Mouse (Mus musculus) lung, embryonic 15.5 days (tissue): Measurements from ENCODE around the gene Grn. TPM values are rescaled to one million over a fixed set of nuclear protein-coding genes. Genes with fewer than 3 reads are reported as not detected.

Source experiments
- ATAC-seq: fragments of 200-750 bp; cut with Nextera tagmentation; 2 replicates; pipeline ENCODE4 v1.8.0; 2017; ENCODE audit warnings: moderate number of reproducible peaks, borderline replicate concordance; ENCODE audit not compliant: low FRiP score, low TSS enrichment; ENCODE audit errors: extremely low read depth
- H3K27ac ChIP-seq: fragments of 300-500 bp; sonication (generic); 2 replicates; pipeline ENCODE4 v1.5.1; 2015; ENCODE audit warnings: moderate library complexity, mild to moderate bottlenecking, inconsistent platforms
- H3K27me3 ChIP-seq: fragments of 300-500 bp; sonication (generic); 2 replicates; pipeline ENCODE4 v1.6.1; 2015; ENCODE audit warnings: inconsistent platforms
- H3K36me3 ChIP-seq: fragments of 300-500 bp; sonication (generic); 2 replicates; pipeline ENCODE4 v1.6.1; 2015; ENCODE audit warnings: inconsistent platforms
- H3K4me1 ChIP-seq: fragments of 300-500 bp; sonication (generic); 2 replicates; pipeline ENCODE4 v1.6.1; 2015; ENCODE audit warnings: inconsistent platforms
- H3K4me2 ChIP-seq: fragments of 300-500 bp; sonication (generic); 2 replicates; pipeline ENCODE4 v1.6.1; 2015; ENCODE audit warnings: inconsistent platforms, mild to moderate bottlenecking, moderate library complexity
- H3K4me3 ChIP-seq: fragments of 300-500 bp; sonication (generic); 2 replicates; pipeline ENCODE4 v1.5.1; 2015; ENCODE audit warnings: mild to moderate bottlenecking, inconsistent platforms
- H3K9ac ChIP-seq: fragments of 300-500 bp; sonication (generic); 2 replicates; pipeline ENCODE4 v1.6.1; 2015; ENCODE audit warnings: inconsistent platforms
- H3K9me3 ChIP-seq: fragments of 300-500 bp; sonication (generic); 2 replicates; pipeline ENCODE4 v1.6.1; 2016; ENCODE audit warnings: inconsistent platforms
- WGBS: fragments of 180-500 bp; shearing (Covaris S2); methylation state at CpG from one replicate; pipeline ENCODE4 v1.1.7; 2015; 5-methylcytosine and 5-hydroxymethylcytosine counted together
- polyA plus RNA-seq: library from polyadenylated mRNA; unstranded; fragments of >200 nt; fragmentation: Nextera tagmentation; extraction: Ambion mirVana; gene quantifications from 2 replicates; pipeline ENCODE4 v1.2.1, GENCODE M21; 2015

Grn gene
- polyA plus RNA-seq, 1 experiment from 2014 or later, result 174 TPM

GRCm38 (mm10) chr11:102393719-102394420 is 36.2 kb upstream of the Grn start:
- Histone ChIP-seq H3K9ac (peak overlapping the region; percentile 32; the same call in 1 of the 2 replicates), H3K4me3 (peak overlapping the region; percentile 39), H3K27ac (no peak overlapping the region), H3K27me3 (peaks cover 40% of the 10 kb centered on the region), H3K4me1 (peaks cover 22% of the 10 kb centered on the region), H3K36me3 (no peaks in the 10 kb centered on the region), H3K4me2 (peak overlapping the region; percentile 93), H3K9me3 (no peaks in the 10 kb centered on the region)
- 10% methylated on average over 17 of the region's 17 CpGs for WGBS
- ATAC-seq, result peak; percentile 27; the same call in 1 of the 2 replicates

GRCm38 (mm10) chr11:102394421-102395124 is 35.5 kb upstream of the Grn start:
- H3K27me3 ChIP-seq, result peaks cover 48% of the 10 kb centered on the region
- no peak overlapping the region for H3K4me2 ChIP-seq
- H3K9me3 ChIP-seq, result no peaks in the 10 kb centered on the region
- no peaks in the 10 kb centered on the region for H3K36me3 ChIP-seq
- WGBS, result 79% methylated on average over 9 of the region's 9 CpGs
- H3K4me1 ChIP-seq, result peaks cover 29% of the 10 kb centered on the region
- H3K27ac ChIP-seq, result no peak overlapping the region
- no peak for ATAC-seq
- no peak overlapping the region for H3K9ac ChIP-seq
- no peak overlapping the region; the same call in 1 of the 2 replicates for H3K4me3 ChIP-seq

- 6% methylated on average over 5 of the region's 5 CpGs for WGBS
- Histone ChIP-seq H3K27ac (no peak overlapping the region), H3K9ac (no peak overlapping the region), H3K4me1 (peaks cover 35% of the 10 kb centered on the region), H3K36me3 (no peaks in the 10 kb centered on the region), H3K9me3 (no peaks in the 10 kb centered on the region), H3K4me3 (no peak overlapping the region), H3K4me2 (no peak overlapping the region), H3K27me3 (peaks cover 54% of the 10 kb centered on the region)
- no peak for ATAC-seq
These were observed 34.9 kb upstream of the Grn start for GRCm38 (mm10) chr11:102395250-102395649.

GRCm38 (mm10) chr11:102396263-102396662 is 33.9 kb upstream of the Grn start:
- H3K4me2 ChIP-seq, result no peak overlapping the region
- WGBS, result 45% methylated on average over 6 of the region's 6 CpGs
- no peaks in the 10 kb centered on the region for H3K36me3 ChIP-seq
- peaks cover 64% of the 10 kb centered on the region for H3K27me3 ChIP-seq
- H3K27ac ChIP-seq, result no peak overlapping the region
- no peaks in the 10 kb centered on the region for H3K9me3 ChIP-seq
- H3K9ac ChIP-seq, result no peak overlapping the region
- ATAC-seq, result no peak
- H3K4me3 ChIP-seq, result no peak overlapping the region
- H3K4me1 ChIP-seq, result peaks cover 35% of the 10 kb centered on the region

- Histone ChIP-seq H3K36me3 (no peaks in the 10 kb centered on the region), H3K4me2 (no peak overlapping the region), H3K4me3 (no peak overlapping the region), H3K27ac (no peak overlapping the region), H3K27me3 (peaks cover 69% of the 10 kb centered on the region), H3K4me1 (peaks cover 35% of the 10 kb centered on the region), H3K9ac (no peak overlapping the region), H3K9me3 (no peaks in the 10 kb centered on the region)
- WGBS, result 73% methylated on average over 7 of the region's 7 CpGs
- ATAC-seq, result no peak
These were observed 33.4 kb upstream of the Grn start for GRCm38 (mm10) chr11:102396671-102397141.

- Histone ChIP-seq H3K9me3 (no peaks in the 10 kb centered on the region), H3K36me3 (peaks cover 12% of the 10 kb centered on the region), H3K4me1 (peaks cover 29% of the 10 kb centered on the region), H3K4me2 (no peak overlapping the region), H3K27me3 (peaks cover 75% of the 10 kb centered on the region), H3K27ac (no peak overlapping the region), H3K9ac (no peak overlapping the region), H3K4me3 (no peak overlapping the region)
- 64% methylated on average over 20 of the region's 20 CpGs for WGBS
- ATAC-seq, result no peak
These were observed 31.9 kb upstream of the Grn start for GRCm38 (mm10) chr11:102398007-102398825.

GRCm38 (mm10) chr11:102399107-102399506 is 31.0 kb upstream of the Grn start:
- no peak overlapping the region for H3K9ac ChIP-seq
- no peak overlapping the region for H3K4me3 ChIP-seq
- peaks cover 75% of the 10 kb centered on the region for H3K27me3 ChIP-seq
- no peak for ATAC-seq
- H3K9me3 ChIP-seq, result no peaks in the 10 kb centered on the region
- H3K4me1 ChIP-seq, result peaks cover 20% of the 10 kb centered on the region
- H3K27ac ChIP-seq, result no peak overlapping the region
- WGBS, result 14% methylated on average over 15 of the region's 15 CpGs
- H3K4me2 ChIP-seq, result peak overlapping the region; percentile 51
- peaks cover 20% of the 10 kb centered on the region for H3K36me3 ChIP-seq

- H3K4me2 ChIP-seq, result peak overlapping the region; percentile 51
- peak overlapping the region; percentile 24 for H3K4me3 ChIP-seq
- WGBS, result 1% methylated on average over 34 of the region's 34 CpGs
- no peaks in the 10 kb centered on the region for H3K9me3 ChIP-seq
- peaks cover 75% of the 10 kb centered on the region for H3K27me3 ChIP-seq
- peaks cover 21% of the 10 kb centered on the region for H3K4me1 ChIP-seq
- no peak for ATAC-seq
- H3K36me3 ChIP-seq, result peaks cover 26% of the 10 kb centered on the region
- H3K9ac ChIP-seq, result no peak overlapping the region
- H3K27ac ChIP-seq, result no peak overlapping the region
These were observed 30.5 kb upstream of the Grn start for GRCm38 (mm10) chr11:102399610-102400072.

GRCm38 (mm10) chr11:102400513-102401084 is 29.5 kb upstream of the Grn start:
- Histone ChIP-seq H3K9ac (no peak overlapping the region), H3K4me2 (no peak overlapping the region), H3K9me3 (no peaks in the 10 kb centered on the region), H3K4me1 (peaks cover 30% of the 10 kb centered on the region), H3K27me3 (peaks cover 66% of the 10 kb centered on the region), H3K4me3 (no peak overlapping the region), H3K27ac (no peak overlapping the region), H3K36me3 (peaks cover 26% of the 10 kb centered on the region)
- ATAC-seq, result no peak
- 20% methylated on average over 12 of the region's 12 CpGs for WGBS

GRCm38 (mm10) chr11:102401898-102402500 is 28.1 kb upstream of the Grn start:
- WGBS, result 60% methylated on average over 12 of the region's 12 CpGs
- no peak overlapping the region for H3K4me3 ChIP-seq
- no peak overlapping the region for H3K4me2 ChIP-seq
- H3K9ac ChIP-seq, result no peak overlapping the region
- H3K27me3 ChIP-seq, result peaks cover 53% of the 10 kb centered on the region
- no peak overlapping the region for H3K27ac ChIP-seq
- ATAC-seq, result no peak
- H3K9me3 ChIP-seq, result no peaks in the 10 kb centered on the region
- H3K36me3 ChIP-seq, result peaks cover 26% of the 10 kb centered on the region
- H3K4me1 ChIP-seq, result peaks cover 43% of the 10 kb centered on the region

- Histone ChIP-seq H3K4me3 (no peak overlapping the region), H3K9me3 (no peaks in the 10 kb centered on the region), H3K4me2 (no peak overlapping the region), H3K27me3 (peaks cover 37% of the 10 kb centered on the region), H3K9ac (no peak overlapping the region), H3K4me1 (peaks cover 43% of the 10 kb centered on the region), H3K36me3 (peaks cover 26% of the 10 kb centered on the region), H3K27ac (no peak overlapping the region)
- no peak for ATAC-seq
- 93% methylated on average over 11 of the region's 11 CpGs for WGBS
These were observed 26.5 kb upstream of the Grn start for GRCm38 (mm10) chr11:102403657-102404056.
